Mouse (Mus musculus): ENCODE results near the gene Tmem150b. TPM values are rescaled to one million over a fixed set of nuclear protein-coding genes. Genes with fewer than 3 reads are reported as not detected.
A peak's percentile ranks its signal among the peaks of the same experiment; 100 is the strongest.

Gene Tmem150b
- polyA plus RNA-seq, 1 experiment from 2014 or later, result 0.27 TPM

- Histone ChIP-seq H3K4me2 (no peak overlapping the region), H3K4me3 (no peak overlapping the region), H3K36me3 (peaks cover 49% of the 10 kb centered on the region), H3K27ac (replicated peaks) (no peak overlapping the region), H3K4me1 (replicated peaks) (no peaks in the 10 kb centered on the region), H3K9me3 (no peaks in the 10 kb centered on the region), H3K27me3 (no peaks in the 10 kb centered on the region), H3K9ac (no peak overlapping the region)
- WGBS, result 95% methylated on average over 7 of the region's 7 CpGs
- no peak for ATAC-seq (ENCODE audit: low FRiP score, low read depth)
Observed at GRCm38 (mm10) chr7:4675200-4675599, 49.8 kb downstream of the Tmem150b start.

GRCm38 (mm10) chr7:4674114-4674731, 50.8 kb downstream of the Tmem150b start:
- ATAC-seq (ENCODE audit: low FRiP score, low read depth), result no peak
- Histone ChIP-seq H3K27me3 (no peaks in the 10 kb centered on the region), H3K4me3 (no peak overlapping the region), H3K9me3 (no peaks in the 10 kb centered on the region), H3K9ac (no peak overlapping the region), H3K4me2 (no peak overlapping the region), H3K4me1 (replicated peaks) (no peaks in the 10 kb centered on the region), H3K36me3 (peaks cover 47% of the 10 kb centered on the region), H3K27ac (replicated peaks) (no peak overlapping the region)
- WGBS, result 93% methylated on average over 12 of the region's 12 CpGs

GRCm38 (mm10) chr7:4671956-4672355, 53.1 kb downstream of the Tmem150b start:
- Histone ChIP-seq H3K9ac (no peak overlapping the region), H3K27me3 (no peaks in the 10 kb centered on the region), H3K4me3 (no peak overlapping the region), H3K27ac (replicated peaks) (no peak overlapping the region), H3K4me1 (replicated peaks) (no peaks in the 10 kb centered on the region), H3K36me3 (peaks cover 49% of the 10 kb centered on the region), H3K9me3 (no peaks in the 10 kb centered on the region), H3K4me2 (no peak overlapping the region)
- 74% methylated on average over 4 of the region's 4 CpGs for WGBS
- no peak for ATAC-seq (ENCODE audit: low FRiP score, low read depth)

- ATAC-seq (ENCODE audit: low FRiP score, low read depth), result no peak
- H3K27me3 ChIP-seq, result no peaks in the 10 kb centered on the region
- no peaks in the 10 kb centered on the region for H3K9me3 ChIP-seq
- no peak overlapping the region for H3K4me3 ChIP-seq
- WGBS, result 93% methylated on average over 8 of the region's 8 CpGs
- no peak overlapping the region for H3K9ac ChIP-seq
- no peak overlapping the region for H3K4me2 ChIP-seq
- peaks cover 55% of the 10 kb centered on the region for H3K36me3 ChIP-seq
- H3K4me1 ChIP-seq (replicated peaks), result no peaks in the 10 kb centered on the region
- H3K27ac ChIP-seq (replicated peaks), result no peak overlapping the region
Observed at GRCm38 (mm10) chr7:4670655-4671255, 54.3 kb downstream of the Tmem150b start.

- no peak overlapping the region for H3K4me2 ChIP-seq
- H3K4me3 ChIP-seq, result no peak overlapping the region
- H3K9ac ChIP-seq, result no peak overlapping the region
- H3K27ac ChIP-seq (replicated peaks), result no peak overlapping the region
- no peaks in the 10 kb centered on the region for H3K9me3 ChIP-seq
- no peaks in the 10 kb centered on the region for H3K27me3 ChIP-seq
- 97% methylated on average over 9 of the region's 9 CpGs for WGBS
- H3K36me3 ChIP-seq, result peaks cover 53% of the 10 kb centered on the region
- no peaks in the 10 kb centered on the region for H3K4me1 ChIP-seq (replicated peaks)
- ATAC-seq (ENCODE audit: low FRiP score, low read depth), result no peak
Observed at GRCm38 (mm10) chr7:4669156-4669555, 55.9 kb downstream of the Tmem150b start.

GRCm38 (mm10) chr7:4668506-4668905, 56.5 kb downstream of the Tmem150b start:
- 97% methylated on average over 8 of the region's 8 CpGs for WGBS
- peaks cover 55% of the 10 kb centered on the region for H3K36me3 ChIP-seq
- no peaks in the 10 kb centered on the region for H3K9me3 ChIP-seq
- H3K9ac ChIP-seq, result no peak overlapping the region
- no peak overlapping the region for H3K4me2 ChIP-seq
- no peaks in the 10 kb centered on the region for H3K4me1 ChIP-seq (replicated peaks)
- H3K4me3 ChIP-seq, result no peak overlapping the region
- ATAC-seq (ENCODE audit: low FRiP score, low read depth), result no peak
- no peaks in the 10 kb centered on the region for H3K27me3 ChIP-seq
- no peak overlapping the region for H3K27ac ChIP-seq (replicated peaks)

- ATAC-seq (ENCODE audit: low FRiP score, low read depth), result no peak
- Histone ChIP-seq H3K9ac (no peak overlapping the region), H3K36me3 (peaks cover 57% of the 10 kb centered on the region), H3K27me3 (no peaks in the 10 kb centered on the region), H3K9me3 (no peaks in the 10 kb centered on the region), H3K4me2 (no peak overlapping the region), H3K27ac (replicated peaks) (no peak overlapping the region), H3K4me3 (no peak overlapping the region), H3K4me1 (replicated peaks) (no peaks in the 10 kb centered on the region)
- WGBS, result 97% methylated on average over 5 of the region's 5 CpGs
Observed at GRCm38 (mm10) chr7:4666871-4667270, 58.2 kb downstream of the Tmem150b start.

- WGBS, result 97% methylated on average over 2 of the region's 2 CpGs
- H3K9me3 ChIP-seq, result no peaks in the 10 kb centered on the region
- ATAC-seq (ENCODE audit: low FRiP score, low read depth), result no peak
- no peak overlapping the region for H3K9ac ChIP-seq
- H3K27ac ChIP-seq (replicated peaks), result no peak overlapping the region
- no peak overlapping the region for H3K4me2 ChIP-seq
- peaks cover 16% of the 10 kb centered on the region for H3K4me1 ChIP-seq (replicated peaks)
- peaks cover 45% of the 10 kb centered on the region for H3K36me3 ChIP-seq
- no peak overlapping the region for H3K4me3 ChIP-seq
- H3K27me3 ChIP-seq, result no peaks in the 10 kb centered on the region
Observed at GRCm38 (mm10) chr7:4663742-4664141, 61.3 kb downstream of the Tmem150b start.

GRCm38 (mm10) chr7:4663179-4663578, 61.9 kb downstream of the Tmem150b start:
- H3K36me3 ChIP-seq, result peaks cover 41% of the 10 kb centered on the region
- no peak for ATAC-seq (ENCODE audit: low FRiP score, low read depth)
- no peak overlapping the region for H3K9ac ChIP-seq
- H3K4me2 ChIP-seq, result no peak overlapping the region
- peaks cover 16% of the 10 kb centered on the region for H3K4me1 ChIP-seq (replicated peaks)
- H3K4me3 ChIP-seq, result no peak overlapping the region
- H3K27me3 ChIP-seq, result no peaks in the 10 kb centered on the region
- WGBS, result 75% methylated on average over 8 of the region's 8 CpGs
- H3K9me3 ChIP-seq, result no peaks in the 10 kb centered on the region
- no peak overlapping the region for H3K27ac ChIP-seq (replicated peaks)

- Histone ChIP-seq H3K4me3 (peak overlapping the region; percentile 90), H3K36me3 (peaks cover 17% of the 10 kb centered on the region), H3K4me1 (replicated peaks) (peaks cover 46% of the 10 kb centered on the region), H3K4me2 (peak overlapping the region; percentile 75), H3K9ac (peak overlapping the region; percentile 98), H3K27me3 (no peaks in the 10 kb centered on the region), H3K27ac (replicated peaks) (peak overlapping the region; percentile 98), H3K9me3 (no peaks in the 10 kb centered on the region)
- 49% methylated on average over 3 of the region's 3 CpGs for WGBS
- no peak for ATAC-seq (ENCODE audit: low FRiP score, low read depth)
Observed at GRCm38 (mm10) chr7:4659911-4660443, 65.1 kb downstream of the Tmem150b start.

GRCm38 (mm10) chr7:4658912-4659551, 66.0 kb downstream of the Tmem150b start, which contains the start of gene Ppp6r1:
TSS of gene Ppp6r1 (minus strand) at chr7:4659019.
- peak within 1 kb of the TSS; percentile 98 for H3K9ac ChIP-seq

More at GRCm38 (mm10) chr7:4658912-4659551, 66.0 kb downstream of the Tmem150b start, which contains the start of gene Ppp6r1:
- Histone ChIP-seq H3K9me3 (no peaks in the 10 kb centered on the region), H3K27ac (replicated peaks) (peak within 1 kb of the TSS; percentile 98), H3K4me2 (peak within 1 kb of the TSS; percentile 75), H3K4me1 (replicated peaks) (peaks cover 55% of the 10 kb centered on the region), H3K4me3 (peak within 1 kb of the TSS; percentile 90), H3K36me3 (peaks cover 13% of the 10 kb centered on the region; the same call in 1 of the 2 replicates), H3K27me3 (no peaks in the 10 kb centered on the region)
- peak; percentile 98 for ATAC-seq (ENCODE audit: low FRiP score, low read depth)
- under 1% methylated on average over 54 of the region's 54 CpGs for WGBS
